Mouse (Mus musculus): ENCODE data around the gene Kpna6.

Kpna6 gene

DNA sequence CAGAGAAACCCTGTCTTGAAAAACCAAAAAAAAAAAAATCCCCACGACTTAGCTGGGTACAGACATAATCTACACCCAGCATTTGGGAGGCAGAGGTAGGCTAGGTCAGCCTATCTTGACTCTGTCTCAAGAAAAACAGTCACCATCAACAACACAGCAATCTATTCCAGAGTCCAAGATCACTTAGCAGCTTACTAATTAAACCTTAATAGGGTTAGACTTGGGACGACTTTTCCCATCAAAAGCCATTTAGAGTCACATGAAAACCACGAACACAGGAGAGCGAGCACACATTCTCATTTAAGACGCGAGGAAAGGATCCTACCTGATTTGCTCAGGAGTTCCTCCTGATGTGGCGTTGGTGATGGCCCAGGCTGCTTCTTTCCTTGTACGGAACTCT, 22.2 kb downstream of the Kpna6 start:
- DNase-seq (ENCODE audit: inconsistent age in 2 of 2, low spot score in 1 of 2) = no peak

DNA sequence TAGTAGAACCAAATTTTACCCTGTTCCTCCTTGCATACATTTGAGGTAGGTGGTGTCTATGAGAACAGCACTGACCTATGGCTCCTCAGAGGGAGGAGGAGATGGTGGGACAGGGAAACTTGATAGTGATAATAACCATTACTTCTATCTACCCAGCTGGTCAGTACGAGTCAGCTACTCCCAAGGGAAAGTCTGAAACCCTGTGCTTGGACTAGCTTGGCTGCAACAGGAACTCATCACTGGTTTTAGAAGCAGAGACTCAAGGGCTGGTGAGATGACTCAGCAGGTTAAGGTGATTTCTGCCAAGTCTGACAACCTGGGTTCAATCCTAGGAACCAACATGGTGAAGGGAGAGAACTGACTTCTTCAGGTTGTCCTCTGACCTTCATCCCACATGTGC, 23.9 kb downstream of the Kpna6 start:
- DNase-seq (ENCODE audit: inconsistent age in 2 of 2, low spot score in 1 of 2) = no peak

GRCm38 (mm10) chr4:129645204-129645603, 27.4 kb downstream of the Kpna6 start:
- no peak for DNase-seq (ENCODE audit: inconsistent age in 2 of 2, low spot score in 1 of 2)

- DNase-seq (ENCODE audit: inconsistent age in 2 of 2, low spot score in 1 of 2) = peak in 1 of 2 experiments; percentile 63
These were observed 30.8 kb downstream of the Kpna6 start for GRCm38 (mm10) chr4:129641756-129642155.

GRCm38 (mm10) chr4:129640638-129641467, 31.7 kb downstream of the Kpna6 start, which contains the start of gene Txlna:
Gene Txlna, minus strand, starts transcription at chr4:129641065.
- peak; percentile 98 to 99 for DNase-seq (ENCODE audit: inconsistent age in 2 of 2, low spot score in 1 of 2)

DNA sequence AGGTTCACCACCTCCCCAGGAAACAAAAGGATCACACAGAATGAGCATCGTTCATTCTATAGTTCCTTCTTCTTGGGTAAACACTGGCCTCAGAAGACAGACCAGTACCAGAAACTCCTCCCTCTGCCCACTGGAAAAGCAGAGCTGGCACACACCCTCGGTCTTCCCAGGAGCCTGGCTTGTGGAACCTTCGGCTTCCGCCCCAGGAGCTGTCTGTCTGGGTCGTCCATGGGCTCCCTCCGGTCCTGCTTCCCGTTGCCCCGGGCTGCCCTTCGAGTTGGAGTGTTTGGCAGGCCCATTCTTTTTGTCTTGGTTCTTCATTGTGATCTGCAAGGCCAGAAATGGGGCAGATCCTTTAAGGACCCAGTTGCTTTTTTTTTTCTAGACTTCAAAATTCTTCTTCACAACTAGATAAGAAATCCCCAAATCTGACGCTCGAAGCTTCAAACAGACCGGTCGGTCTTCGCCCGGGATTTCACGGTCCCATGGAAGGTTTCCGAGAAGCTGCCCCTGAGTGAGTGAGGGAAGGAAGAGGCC, 32.4 kb downstream of the Kpna6 start:
- peak in 1 of 2 experiments; percentile 67 for DNase-seq (ENCODE audit: inconsistent age in 2 of 2, low spot score in 1 of 2)

DNA sequence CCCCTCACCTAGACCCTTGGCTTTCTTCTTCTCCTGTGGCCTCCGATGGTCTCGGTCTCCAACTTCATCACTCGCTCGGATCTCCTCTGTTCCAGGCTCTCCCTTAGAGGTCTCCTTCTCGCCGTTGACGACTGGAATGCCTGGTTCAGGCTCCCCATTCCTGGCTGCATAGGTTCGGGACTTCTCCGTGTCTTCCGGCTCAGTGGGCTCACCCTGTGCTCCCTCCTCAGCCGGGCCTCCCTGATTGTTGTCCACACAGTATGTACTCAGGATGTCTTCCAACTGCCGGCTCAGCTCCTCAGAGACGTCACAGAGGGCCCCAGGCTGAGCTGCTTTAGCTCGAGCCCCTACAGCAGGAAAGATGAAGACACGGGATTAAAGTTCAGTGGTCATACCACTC, 33.3 kb downstream of the Kpna6 start:
- peak in 1 of 2 experiments; percentile 45 for DNase-seq (ENCODE audit: inconsistent age in 2 of 2, low spot score in 1 of 2)

GRCm38 (mm10) chr4:129633852-129634251, 38.7 kb downstream of the Kpna6 start:
- no peak for DNase-seq (ENCODE audit: inconsistent age in 2 of 2, low spot score in 1 of 2)

DNA sequence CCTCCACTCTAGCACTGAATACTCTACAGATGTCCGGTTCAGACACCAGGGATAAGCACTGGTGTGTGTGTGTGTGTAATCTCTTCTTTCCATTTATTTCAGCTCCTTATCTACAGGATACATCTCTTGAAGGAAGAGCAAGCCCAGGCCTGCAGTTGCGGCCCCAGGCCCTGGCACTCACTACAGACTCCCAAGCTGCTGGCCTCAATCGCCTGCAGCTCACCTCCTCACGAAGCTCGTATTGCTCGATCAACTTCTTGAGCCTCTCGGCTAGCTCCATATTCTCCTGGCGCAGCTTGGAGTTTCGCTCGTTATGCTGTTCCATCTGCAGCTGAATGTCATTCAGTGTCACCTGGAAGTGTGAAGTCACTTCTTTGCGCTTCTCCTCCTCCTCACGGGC, 40.7 kb downstream of the Kpna6 start:
- DNase-seq (ENCODE audit: inconsistent age in 2 of 2, low spot score in 1 of 2) = no peak

GRCm38 (mm10) chr4:129630944-129631343, 41.6 kb downstream of the Kpna6 start:
- peak; percentile 62 to 84 for DNase-seq (ENCODE audit: inconsistent age in 2 of 2, low spot score in 1 of 2)

GRCm38 (mm10) chr4:129626035-129626434, 46.5 kb downstream of the Kpna6 start:
- peak in 1 of 2 experiments; percentile 29 for DNase-seq (ENCODE audit: inconsistent age in 2 of 2, low spot score in 1 of 2)

DNA sequence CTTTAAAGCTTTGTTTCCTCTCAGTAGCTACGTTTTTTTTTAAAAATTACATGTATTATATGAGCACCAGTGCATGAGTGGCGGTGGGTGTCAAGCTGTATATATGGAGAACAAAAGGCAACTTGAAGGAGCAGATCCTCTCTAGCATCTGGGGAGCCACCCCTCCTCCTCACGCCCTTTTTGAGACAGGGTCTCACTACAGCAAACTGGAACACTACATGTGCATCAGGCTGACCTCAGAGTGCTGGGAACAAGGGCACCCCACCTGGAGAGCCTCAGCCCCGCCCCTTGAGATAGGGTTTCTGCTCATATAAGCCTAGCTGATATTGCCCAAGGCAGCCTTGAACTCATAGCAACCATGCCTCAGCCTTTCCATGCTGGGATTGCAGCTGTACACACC, 47.1 kb downstream of the Kpna6 start:
- peak in 1 of 2 experiments; percentile 30 for DNase-seq (ENCODE audit: inconsistent age in 2 of 2, low spot score in 1 of 2)

DNA sequence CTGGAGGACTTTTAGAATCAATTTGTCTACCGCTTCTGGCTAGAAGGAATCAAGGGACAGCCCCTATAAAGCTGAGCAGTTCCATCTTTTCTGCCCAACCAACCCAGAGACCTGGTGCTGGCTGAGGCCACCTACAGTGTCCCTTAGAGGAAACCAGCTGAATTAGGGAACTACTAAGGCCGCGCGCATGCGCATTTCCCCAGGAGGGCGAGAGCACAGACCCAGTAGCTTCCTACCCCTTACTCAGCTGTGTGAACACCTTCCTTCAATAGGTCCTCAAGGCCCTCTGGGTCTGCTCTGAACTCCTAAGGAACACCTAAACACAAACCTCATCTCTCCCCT, 47.6 kb downstream of the Kpna6 start:
- peak; percentile 72 to 83 for DNase-seq (ENCODE audit: inconsistent age in 2 of 2, low spot score in 1 of 2)

GRCm38 (mm10) chr4:129624281-129625028, 48.1 kb downstream of the Kpna6 start:
- peak; percentile 92 to 94 for DNase-seq (ENCODE audit: inconsistent age in 2 of 2, low spot score in 1 of 2)

DNA sequence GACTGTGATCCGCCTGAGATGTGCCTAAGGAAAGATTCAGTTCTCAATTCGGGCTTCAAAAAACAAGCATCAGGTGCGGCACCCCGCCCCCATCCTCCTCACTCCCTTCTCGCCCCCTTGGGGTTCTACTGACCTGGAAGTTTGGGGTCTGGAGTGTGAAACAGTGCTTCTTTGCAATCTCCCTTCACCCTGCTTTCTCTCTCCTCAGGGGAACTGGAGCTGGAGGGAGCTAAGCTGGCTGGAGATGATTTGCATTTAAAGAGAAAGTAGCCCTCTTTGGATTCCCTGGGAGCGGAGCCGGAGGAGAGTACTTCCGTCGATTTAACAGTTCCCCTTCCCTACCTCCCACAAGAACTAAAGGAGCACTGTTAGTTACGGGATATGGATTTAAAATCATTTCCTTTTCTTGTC, 48.9 kb downstream of the Kpna6 start, which contains the start of gene Ccdc28b:
Gene Ccdc28b, minus strand, starts transcription at position 267 of the 411 bp plus-strand sequence.
- peak; percentile 68 to 91 for DNase-seq (ENCODE audit: inconsistent age in 2 of 2, low spot score in 1 of 2)

DNA sequence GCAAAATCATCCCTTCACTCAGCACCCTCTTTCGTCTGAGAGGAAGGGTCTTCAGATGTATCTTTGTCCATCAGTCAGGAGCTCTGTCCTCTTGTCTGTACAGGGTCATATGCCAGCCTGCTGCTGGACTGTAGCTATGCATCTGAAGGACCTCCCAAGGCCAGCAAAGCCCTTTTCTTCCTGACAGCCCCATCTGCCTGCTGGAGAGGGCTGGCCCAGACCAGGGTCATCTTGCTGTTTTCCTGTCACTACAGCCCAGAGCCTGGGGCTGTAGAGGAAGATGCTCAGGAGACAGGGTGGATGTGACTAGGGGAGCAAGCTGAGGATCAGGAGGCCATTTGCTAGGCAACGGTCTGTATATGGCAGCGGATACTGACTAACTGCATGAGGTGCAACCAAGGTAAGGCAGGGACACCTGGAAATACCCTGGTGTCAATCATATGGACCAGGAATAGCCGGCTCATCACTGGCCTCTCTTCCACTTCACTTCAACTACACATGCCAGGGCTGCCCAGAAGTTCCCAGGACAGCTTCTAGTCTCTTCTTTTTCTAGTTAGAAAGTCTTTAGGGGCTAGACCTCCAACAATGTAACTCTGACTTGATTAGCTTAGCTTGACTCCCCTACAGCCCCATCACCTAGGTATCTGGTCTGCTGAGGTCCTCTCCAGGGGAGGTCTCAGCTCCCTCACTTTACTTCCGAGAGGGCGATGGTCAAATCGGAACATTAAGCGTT, 49.6 kb downstream of the Kpna6 start:
- peak; percentile 46 to 61 for DNase-seq (ENCODE audit: inconsistent age in 2 of 2, low spot score in 1 of 2)

- DNase-seq (ENCODE audit: inconsistent age in 2 of 2, low spot score in 1 of 2) = no peak
These were observed 50.3 kb downstream of the Kpna6 start for GRCm38 (mm10) chr4:129622120-129622802.

DNA sequence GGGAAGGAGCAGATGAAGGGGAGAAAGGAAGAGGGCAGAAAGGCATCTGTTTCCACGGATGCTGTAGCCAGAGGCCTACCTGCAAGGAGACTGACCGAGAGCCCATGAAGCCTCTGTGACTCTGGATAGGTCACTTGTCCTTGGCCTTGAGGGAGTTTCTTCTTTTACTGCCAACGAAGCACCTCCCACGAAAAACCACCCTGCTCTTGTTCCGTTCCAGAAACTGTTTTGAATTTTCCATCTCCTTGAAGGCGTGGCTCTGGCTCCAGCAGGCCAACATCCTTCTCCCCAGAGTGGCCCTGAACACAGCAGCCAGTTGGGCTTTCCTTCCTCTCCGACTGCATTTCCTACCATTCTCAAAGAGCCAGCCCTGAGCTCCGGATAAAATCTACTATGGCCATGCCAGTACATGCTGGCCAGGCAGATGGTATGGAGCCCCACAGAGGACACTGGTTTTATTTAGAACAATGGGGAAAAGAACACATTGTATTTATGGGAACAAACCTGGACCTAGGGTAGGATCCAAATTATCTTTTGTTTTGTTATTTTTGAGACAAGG, 51.2 kb downstream of the Kpna6 start:
- peak; percentile 57 to 80 for DNase-seq (ENCODE audit: inconsistent age in 2 of 2, low spot score in 1 of 2)

GRCm38 (mm10) chr4:129620419-129621282, 51.9 kb downstream of the Kpna6 start:
- peak; percentile 40 to 52 for DNase-seq (ENCODE audit: inconsistent age in 2 of 2, low spot score in 1 of 2)

All from adrenal gland, adult (tissue).